Mouse (Mus musculus) ES-Bruce4 (cell line): Measurements from ENCODE around the gene Nr2e1.

Source experiments
- CTCF ChIP-seq: IDR thresholded peaks from one replicate; pipeline ENCODE4 v1.8.1; 2011; ENCODE audit warnings: low read depth, low read length
- EP300 ChIP-seq: IDR thresholded peaks from 2 replicates; pipeline ENCODE4 v1.6.1; 2011; ENCODE audit warnings: low read depth, low read length; ENCODE audit not compliant: insufficient read depth
- POLR2A ChIP-seq: IDR thresholded peaks from one replicate; pipeline ENCODE4 v1.8.1; 2011; ENCODE audit warnings: low read length; ENCODE audit not compliant: insufficient read depth

GRCm38 (mm10) chr10:42518363-42518762 is 65.1 kb downstream of the Nr2e1 start:
- no peak for TF ChIP-seq POLR2A
- TF ChIP-seq CTCF, result no peak
- TF ChIP-seq EP300, result no peak
